Mouse (Mus musculus) forebrain, embryonic 16.5 days (tissue): ENCODE measurements around the gene Extl2. TPM values are rescaled to one million over a fixed set of nuclear protein-coding genes. Genes with fewer than 3 reads are reported as not detected.

Experiments used
- ATAC-seq: fragments of 200-750 bp; cut with Nextera tagmentation; 2 replicates; pipeline ENCODE4 v1.8.0; 2017; ENCODE audit warnings: mild to moderate bottlenecking, moderate library complexity
- H3K27ac ChIP-seq: fragments of 300-500 bp; sonication (generic); 2 replicates; pipeline ENCODE4 v1.5.1; 2014; ENCODE audit warnings: low read length, control low read depth
- H3K27me3 ChIP-seq: fragments of 300-500 bp; sonication (generic); replicated peaks from 2 replicates; pipeline ENCODE4 v1.6.1; 2014; ENCODE audit warnings: low read length; ENCODE audit not compliant: control insufficient read depth, insufficient read depth
- H3K36me3 ChIP-seq: fragments of 300-500 bp; sonication (generic); 2 replicates; pipeline ENCODE4 v1.6.1; 2014; ENCODE audit not compliant: control insufficient read depth, insufficient read depth
- H3K4me1 ChIP-seq: fragments of 300-500 bp; sonication (generic); replicated peaks from 2 replicates; pipeline ENCODE4 v1.6.1; 2014; ENCODE audit warnings: low read length; ENCODE audit not compliant: control insufficient read depth, insufficient read depth
- H3K4me2 ChIP-seq: fragments of 300-500 bp; sonication (generic); 2 replicates; pipeline ENCODE4 v1.6.1; 2014; ENCODE audit warnings: mild to moderate bottlenecking, low read length, control low read depth
- H3K4me3 ChIP-seq: fragments of 300-500 bp; sonication (generic); replicated peaks from 2 replicates; pipeline ENCODE4 v1.5.1; 2014; ENCODE audit warnings: mild to moderate bottlenecking, low read length, control low read depth
- H3K9ac ChIP-seq: fragments of 300-500 bp; sonication (generic); replicated peaks from 2 replicates; pipeline ENCODE4 v1.6.1; 2014; ENCODE audit warnings: low read depth, low read length, control low read depth
- H3K9me3 ChIP-seq: fragments of 300-500 bp; sonication (generic); 2 replicates; pipeline ENCODE4 v1.6.1; 2016; ENCODE audit warnings: low read length; ENCODE audit not compliant: control insufficient read depth
- WGBS: fragments of 180-500 bp; shearing (Covaris S2); extraction: QIAGEN DNeasy Blood & Tissue Kit; methylation state at CpG from one replicate; pipeline ENCODE4 v1.1.7; 2014; 5-methylcytosine and 5-hydroxymethylcytosine counted together
- polyA plus RNA-seq: library from polyadenylated mRNA; unstranded; fragments of >200 nt; fragmentation: Nextera tagmentation; extraction: Ambion mirVana; gene quantifications from 2 replicates; pipeline ENCODE4 v1.2.1, GENCODE M21; 2015

The Extl2 gene
- polyA plus RNA-seq, 1 experiment from 2014 or later: 24.3 TPM

DNA sequence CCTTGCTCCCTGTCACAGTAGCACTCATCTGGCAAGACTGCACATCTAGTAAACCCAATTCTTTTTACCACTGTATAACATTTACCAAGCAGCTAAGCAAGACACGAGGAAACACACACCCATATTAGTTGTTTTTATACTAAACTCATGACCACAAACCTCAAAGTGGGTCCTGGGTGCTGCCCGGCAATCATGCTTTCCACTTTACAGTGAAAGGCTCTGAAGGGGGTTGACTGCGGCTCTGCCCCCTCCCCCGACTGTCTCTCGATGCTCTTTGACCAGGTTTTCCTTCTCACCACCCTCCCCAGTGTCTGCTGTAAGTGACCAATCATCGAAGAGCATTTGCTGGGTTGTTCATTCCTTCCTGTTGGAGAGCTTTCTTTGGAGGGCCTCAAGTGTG lies 33.0 kb upstream of the Extl2 start:
- H3K27me3 ChIP-seq: no peaks in the 10 kb centered on the region
- H3K4me2 ChIP-seq: no peak overlapping the region
- no peak overlapping the region for H3K9ac ChIP-seq
- WGBS: 91% methylated on average over 6 of the region's 6 CpGs
- H3K4me3 ChIP-seq: no peak overlapping the region
- no peaks in the 10 kb centered on the region for H3K9me3 ChIP-seq
- H3K27ac ChIP-seq: no peak overlapping the region
- peaks cover 19% of the 10 kb centered on the region; the same call in 1 of the 2 replicates for H3K36me3 ChIP-seq
- H3K4me1 ChIP-seq: no peaks in the 10 kb centered on the region
- ATAC-seq: no peak

DNA sequence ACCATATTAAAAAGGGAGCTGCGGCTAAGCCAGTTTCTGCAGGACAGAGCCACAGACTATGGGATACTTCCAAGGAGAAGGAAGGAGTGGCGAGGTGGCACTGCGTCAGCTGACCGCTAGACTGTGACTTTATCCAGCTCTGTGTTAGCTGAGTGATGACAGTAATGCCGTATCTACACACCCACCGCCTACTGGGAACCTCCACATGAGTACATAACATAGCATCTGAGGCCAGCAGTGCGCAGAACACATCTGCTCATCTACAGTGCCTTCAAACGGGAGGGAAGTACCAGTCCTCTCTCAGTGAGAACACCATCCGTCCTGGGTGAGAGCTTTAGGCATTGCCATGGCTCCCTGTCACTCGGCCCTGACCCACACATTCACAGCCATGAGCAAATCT lies 32.3 kb upstream of the Extl2 start:
- Histone ChIP-seq H3K9ac (no peak overlapping the region), H3K36me3 (peaks cover 16% of the 10 kb centered on the region; the same call in 1 of the 2 replicates), H3K4me3 (no peak overlapping the region), H3K4me2 (no peak overlapping the region), H3K27me3 (no peaks in the 10 kb centered on the region), H3K9me3 (no peaks in the 10 kb centered on the region), H3K27ac (no peak overlapping the region), H3K4me1 (no peaks in the 10 kb centered on the region)
- WGBS: 95% methylated on average over 10 of the region's 10 CpGs
- no peak for ATAC-seq

DNA sequence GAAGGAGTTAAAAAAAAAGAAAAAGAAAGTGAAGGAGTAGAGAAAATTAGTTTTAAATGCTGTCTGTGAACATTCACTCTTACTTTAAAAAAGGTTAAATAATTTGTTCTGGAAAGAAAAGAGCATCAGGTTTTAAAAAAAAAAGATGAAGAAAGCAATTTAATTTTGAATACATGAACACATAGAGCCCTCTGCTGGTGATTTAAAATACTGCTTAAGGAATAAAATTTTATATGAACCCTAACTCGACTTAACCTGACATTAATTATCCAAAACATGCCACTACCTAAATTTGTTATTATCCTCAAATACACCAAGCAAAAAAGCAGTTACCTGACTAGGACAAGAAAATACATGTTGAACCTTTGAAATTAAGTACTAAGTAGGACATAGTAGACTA lies 28.3 kb upstream of the Extl2 start:
- Histone ChIP-seq H3K36me3 (peaks cover 26% of the 10 kb centered on the region), H3K4me2 (no peak overlapping the region)
- no peak for ATAC-seq

DNA sequence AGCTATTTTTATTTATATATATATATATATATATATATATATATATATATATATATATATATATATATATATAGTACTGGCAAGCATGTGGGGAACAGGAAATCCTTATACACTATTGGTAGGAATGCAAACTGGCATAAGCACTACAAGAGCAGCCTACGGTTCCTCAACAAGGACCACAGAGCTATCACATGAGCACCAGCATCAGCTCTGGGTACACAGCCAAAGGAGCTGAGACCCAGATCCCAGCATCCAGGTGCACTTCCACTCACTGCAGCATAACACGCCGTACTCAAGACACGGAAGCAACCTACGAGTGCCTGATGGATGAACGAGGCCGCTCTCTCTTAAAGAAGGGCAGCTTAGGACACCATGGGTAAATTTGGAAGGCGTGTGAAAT lies 24.0 kb upstream of the Extl2 start:
- Histone ChIP-seq H3K36me3 (peaks cover 24% of the 10 kb centered on the region), H3K9me3 (no peaks in the 10 kb centered on the region), H3K9ac (no peak overlapping the region), H3K4me2 (no peak overlapping the region), H3K27ac (no peak overlapping the region), H3K4me1 (no peaks in the 10 kb centered on the region), H3K4me3 (no peak overlapping the region), H3K27me3 (no peaks in the 10 kb centered on the region)
- no peak for ATAC-seq
- WGBS: 95% methylated on average over 8 of the region's 8 CpGs

More for the DNA sequence above, 28.3 kb upstream of the Extl2 start:
- 29% methylated on average over 1 of the region's 1 CpGs for WGBS
- H3K27me3 ChIP-seq: no peaks in the 10 kb centered on the region
- H3K9ac ChIP-seq: no peak overlapping the region
- no peak overlapping the region for H3K27ac ChIP-seq
- no peaks in the 10 kb centered on the region for H3K9me3 ChIP-seq
- H3K4me1 ChIP-seq: no peaks in the 10 kb centered on the region
- H3K4me3 ChIP-seq: no peak overlapping the region

- Histone ChIP-seq H3K4me3 (no peak overlapping the region), H3K9ac (no peak overlapping the region), H3K27me3 (no peaks in the 10 kb centered on the region), H3K4me1 (no peaks in the 10 kb centered on the region), H3K36me3 (peaks cover 25% of the 10 kb centered on the region), H3K27ac (no peak overlapping the region), H3K4me2 (no peak overlapping the region), H3K9me3 (no peaks in the 10 kb centered on the region)
- no peak for ATAC-seq
- 97% methylated on average over 9 of the region's 9 CpGs for WGBS
Observed at GRCm38 (mm10) chr3:115984653-115985052, 22.6 kb upstream of the Extl2 start.

DNA sequence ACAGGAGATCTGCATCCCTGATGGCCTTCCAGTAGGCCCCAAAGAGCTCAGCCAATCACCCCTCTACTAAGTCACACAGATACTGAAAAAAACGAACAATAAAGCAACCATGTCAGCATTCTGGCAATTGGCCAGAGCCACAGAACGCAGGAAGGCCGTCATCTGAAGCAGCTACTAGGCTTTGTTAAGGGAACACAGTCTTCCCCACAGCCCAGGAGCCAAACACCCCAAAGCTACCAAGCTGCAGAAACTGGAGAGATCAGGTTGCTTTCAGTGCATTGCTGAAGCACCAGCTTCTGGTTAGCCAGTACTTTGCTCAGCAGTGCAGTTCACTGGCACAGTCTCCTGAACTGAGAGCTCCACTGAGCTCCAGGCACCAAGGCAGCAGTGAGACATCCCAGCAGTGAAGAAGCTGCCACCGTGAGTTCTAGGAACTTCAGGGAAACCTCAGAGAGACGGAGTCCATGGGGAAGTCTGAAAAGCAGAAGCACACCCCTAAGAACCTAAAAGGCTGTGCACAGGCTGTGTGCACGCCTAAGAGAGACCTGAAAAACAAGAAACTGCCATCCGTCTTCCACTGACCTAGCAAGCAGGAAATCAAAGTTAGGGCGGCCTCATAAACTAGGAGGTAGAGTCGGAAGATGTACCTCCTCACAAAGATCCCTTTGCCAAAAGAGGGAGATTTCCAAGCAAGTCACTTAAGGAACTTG lies 21.9 kb upstream of the Extl2 start:
- Histone ChIP-seq H3K36me3 (peaks cover 29% of the 10 kb centered on the region), H3K4me2 (no peak overlapping the region), H3K27me3 (no peaks in the 10 kb centered on the region), H3K9me3 (no peaks in the 10 kb centered on the region), H3K4me1 (no peaks in the 10 kb centered on the region), H3K9ac (no peak overlapping the region), H3K4me3 (no peak overlapping the region), H3K27ac (no peak overlapping the region)
- 65% methylated on average over 9 of the region's 9 CpGs for WGBS
- ATAC-seq: no peak

GRCm38 (mm10) chr3:115992103-115992502 lies 15.2 kb upstream of the Extl2 start:
- no peaks in the 10 kb centered on the region for H3K27me3 ChIP-seq
- no peak overlapping the region for H3K4me3 ChIP-seq
- no peak overlapping the region for H3K9ac ChIP-seq
- ATAC-seq: no peak
- no peaks in the 10 kb centered on the region for H3K4me1 ChIP-seq
- WGBS: 84% methylated on average over 4 of the region's 4 CpGs
- no peaks in the 10 kb centered on the region for H3K9me3 ChIP-seq
- no peak overlapping the region for H3K27ac ChIP-seq
- no peak overlapping the region for H3K4me2 ChIP-seq
- H3K36me3 ChIP-seq: peaks cover 10% of the 10 kb centered on the region; the same call in 1 of the 2 replicates

DNA sequence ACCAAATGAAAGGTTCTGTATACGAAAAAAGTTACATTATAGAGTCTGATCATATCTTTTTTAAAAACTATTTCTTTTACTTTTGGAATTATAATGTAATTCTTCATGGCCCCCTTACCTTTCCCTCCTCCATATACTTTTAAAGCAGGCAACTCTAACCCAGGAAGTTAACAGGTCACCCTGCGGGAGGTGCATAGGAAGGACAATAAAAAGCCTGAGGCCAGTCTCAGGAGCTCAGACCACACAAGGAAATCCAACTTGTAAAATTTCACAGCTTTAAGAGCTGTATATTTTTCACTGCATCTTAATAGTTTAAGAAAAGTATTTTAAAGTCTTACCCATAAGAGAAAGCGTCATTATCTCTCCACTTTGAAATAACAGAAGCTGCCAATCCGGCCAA lies 14.7 kb upstream of the Extl2 start:
- no peaks in the 10 kb centered on the region for H3K27me3 ChIP-seq
- no peaks in the 10 kb centered on the region for H3K9me3 ChIP-seq
- H3K9ac ChIP-seq: no peak overlapping the region
- no peak for ATAC-seq
- no peak overlapping the region for H3K27ac ChIP-seq
- H3K4me2 ChIP-seq: no peak overlapping the region
- H3K4me3 ChIP-seq: no peak overlapping the region
- no peaks in the 10 kb centered on the region for H3K4me1 ChIP-seq
- WGBS: 87% methylated on average over 4 of the region's 4 CpGs
- H3K36me3 ChIP-seq: peaks cover 10% of the 10 kb centered on the region; the same call in 1 of the 2 replicates

DNA sequence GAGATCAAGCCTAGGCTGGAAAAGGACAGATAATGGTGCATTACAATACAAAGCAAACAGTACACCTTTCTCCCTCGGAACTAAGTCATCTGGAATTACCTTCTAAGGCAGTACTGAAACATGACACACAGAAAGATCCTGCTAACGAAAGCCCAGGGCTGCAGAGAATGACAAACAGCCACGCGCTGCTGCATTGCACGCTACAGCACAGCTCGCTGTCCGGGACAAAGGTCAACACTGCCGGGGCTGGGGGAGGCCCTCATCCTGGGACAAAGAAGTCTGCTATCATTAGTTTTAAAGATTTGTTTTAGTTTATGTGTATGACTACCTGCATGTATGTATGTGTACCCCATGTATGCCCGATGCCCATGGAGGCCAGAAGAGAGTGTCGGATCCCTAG lies 14.2 kb upstream of the Extl2 start:
- Histone ChIP-seq H3K9ac (no peak overlapping the region), H3K27me3 (no peaks in the 10 kb centered on the region), H3K27ac (no peak overlapping the region), H3K4me3 (no peak overlapping the region), H3K4me1 (no peaks in the 10 kb centered on the region), H3K36me3 (peaks cover 13% of the 10 kb centered on the region), H3K9me3 (no peaks in the 10 kb centered on the region; the same call in 1 of the 2 replicates), H3K4me2 (no peak overlapping the region)
- WGBS: 83% methylated on average over 10 of the region's 10 CpGs
- no peak for ATAC-seq

DNA sequence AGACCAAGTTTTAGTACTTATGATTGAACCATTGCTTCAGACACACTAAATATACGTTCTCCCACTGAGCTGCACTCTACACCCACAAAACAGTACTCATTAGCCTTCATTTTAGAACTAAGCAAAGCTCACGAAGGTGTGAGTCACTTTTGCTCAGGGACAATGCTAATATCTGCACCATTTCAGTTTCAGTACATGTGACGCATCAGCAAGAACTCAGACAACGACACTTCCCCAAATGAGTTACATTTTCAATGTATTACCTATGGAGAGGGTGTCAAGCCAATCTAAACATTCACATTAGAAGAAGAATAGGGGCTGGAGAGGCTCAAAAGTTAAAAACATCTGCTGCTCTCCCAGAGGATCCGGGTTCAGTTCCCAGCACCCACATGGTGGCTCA lies 10.3 kb upstream of the Extl2 start:
- Histone ChIP-seq H3K27me3 (no peaks in the 10 kb centered on the region), H3K36me3 (peaks cover 14% of the 10 kb centered on the region), H3K4me2 (no peak overlapping the region), H3K4me3 (no peak overlapping the region), H3K27ac (no peak overlapping the region), H3K9me3 (no peaks in the 10 kb centered on the region; the same call in 1 of the 2 replicates), H3K4me1 (no peaks in the 10 kb centered on the region), H3K9ac (no peak overlapping the region)
- no peak for ATAC-seq
- WGBS: 88% methylated on average over 5 of the region's 5 CpGs
